Mouse (Mus musculus) right cerebral cortex, postnatal 10 days (tissue): ENCODE measurements at regions not wholly inside any gene's neighbourhood (a gene's known extent, or its start where the extent isn't known, plus 50 kb on each side); places are given as distances from the start of the nearest gene placed in this dataset.

Experiments
- DNase-seq, 2 experiments: peaks; one replicate each; pipeline ENCODE4 v3.0.0; 2021; ENCODE audit warnings: low spot score in 2 of 2

- no peak for DNase-seq
Observed at GRCm38 (mm10) chr8:47769452-47769851, 52.5 kb upstream of the Cldn24 start.

GRCm38 (mm10) chr8:47768751-47769150 lies 53.2 kb upstream of the Cldn24 start:
- DNase-seq: no peak

GRCm38 (mm10) chr8:47764480-47764879 lies 50.7 kb upstream of the Cdkn2aip start:
- DNase-seq: peak in 1 of 2 experiments; percentile 58

GRCm38 (mm10) chr8:47764068-47764467 lies 50.3 kb upstream of the Cdkn2aip start:
- no peak for DNase-seq
